Mouse (Mus musculus) cerebellum, adult 2 months (tissue): ENCODE measurements around the gene N4bp1.

Experiments
- CTCF ChIP-seq: fragments of 200-500 bp; IDR thresholded peaks from 2 replicates; pipeline ENCODE4 v1.5.1; 2011; ENCODE audit warnings: low read depth, mild to moderate bottlenecking, control low read depth, low read length, moderate library complexity, borderline replicate concordance; ENCODE audit not compliant: insufficient read depth
- POLR2A ChIP-seq: fragments of 200-500 bp; IDR thresholded peaks from 2 replicates; pipeline ENCODE4 v1.6.1; 2011; ENCODE audit warnings: low read length, control low read depth, borderline replicate concordance; ENCODE audit not compliant: insufficient read depth

- TF ChIP-seq POLR2A, result no peak
- TF ChIP-seq CTCF, result no peak
Measured at GRCm38 (mm10) chr8:86759090-86759491, 126.0 kb downstream of the N4bp1 start.
